Mouse (Mus musculus): ENCODE measurements at regions not wholly inside any gene's neighbourhood (a gene's known extent, or its start where the extent isn't known, plus 50 kb on each side); places are given as distances from the start of the nearest gene placed in this dataset.
"Not testable (repeated sequence)": the region's sequence is repeated elsewhere in the genome, so short reads cannot be mapped to it uniquely, and the experiment has no call there.

- peak; percentile 63; the same call in 1 of the 2 replicates for ATAC-seq (ENCODE audit: insufficient read depth)
- Histone ChIP-seq H3K27me3 (ENCODE audit: insufficient read depth, low read length) (no peaks in the 10 kb centered on the region), H3K27ac (ENCODE audit: low read depth) (no peak overlapping the region), H3K4me1 (ENCODE audit: insufficient read depth) (no peaks in the 10 kb centered on the region), H3K9ac (no peak overlapping the region), H3K9me3 (ENCODE audit: low read depth, low read length) (no peaks in the 10 kb centered on the region), H3K4me2 (no peak overlapping the region), H3K36me3 (ENCODE audit: insufficient read depth) (no peaks in the 10 kb centered on the region), H3K4me3 (ENCODE audit: low read depth, low read length) (no peak overlapping the region)
- 34% methylated on average over 2 of the region's 2 CpGs for WGBS
- no peak for TF ChIP-seq CTCF (IDR thresholded peaks at IDR 0.05; ENCODE audit: low read depth)
- DNase-seq = peak; percentile 76
Observed at GRCm38 (mm10) chr15:43624431-43624965, 3490.3 kb downstream of the 9330182O14Rik start.

DNA sequence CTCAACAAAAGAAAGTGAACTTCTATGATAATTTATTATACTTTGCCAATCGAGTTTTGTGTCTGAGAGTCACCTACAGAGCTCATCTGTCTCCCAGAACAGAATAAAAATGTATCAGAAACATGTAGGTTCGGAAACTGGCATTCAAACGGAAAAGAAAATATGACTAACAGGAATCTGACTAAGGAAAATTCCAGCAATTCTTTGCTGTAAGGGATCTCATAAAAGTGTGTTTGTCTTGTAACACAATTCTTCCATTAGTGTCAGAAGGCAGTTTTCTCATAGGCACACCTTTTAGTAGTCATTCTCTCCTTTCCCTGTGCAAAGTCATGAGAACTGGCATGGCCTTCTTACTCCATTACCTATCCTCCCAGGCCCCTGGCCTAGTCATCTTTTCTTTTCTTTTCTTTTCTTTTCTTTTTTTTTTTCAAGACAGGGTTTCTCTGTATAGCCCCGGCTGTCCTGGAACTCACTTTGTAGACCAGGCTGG, 3490.9 kb downstream of the 9330182O14Rik start:
- Histone ChIP-seq H3K36me3 (ENCODE audit: insufficient read depth) (no peaks in the 10 kb centered on the region), H3K4me2 (no peak overlapping the region), H3K9ac (no peak overlapping the region), H3K9me3 (ENCODE audit: low read depth, low read length) (no peaks in the 10 kb centered on the region), H3K27me3 (ENCODE audit: insufficient read depth, low read length) (no peaks in the 10 kb centered on the region), H3K4me3 (ENCODE audit: low read depth, low read length) (no peak overlapping the region), H3K4me1 (ENCODE audit: insufficient read depth) (no peaks in the 10 kb centered on the region), H3K27ac (ENCODE audit: low read depth) (no peak overlapping the region)
- DNase-seq (no peak), ATAC-seq (ENCODE audit: insufficient read depth) (no peak)
- WGBS = 64% methylated on average over 4 of the region's 4 CpGs
- no peak for TF ChIP-seq CTCF (IDR thresholded peaks at IDR 0.05; ENCODE audit: low read depth)

GRCm38 (mm10) chr15:43650818-43651500, 3516.8 kb downstream of the 9330182O14Rik start:
- H3K9me3 ChIP-seq (ENCODE audit: low read depth, low read length) = no peaks in the 10 kb centered on the region
- ATAC-seq (ENCODE audit: insufficient read depth) (no peak), DNase-seq (no peak)
- H3K9ac ChIP-seq = no peak overlapping the region
- TF ChIP-seq CTCF (IDR thresholded peaks at IDR 0.05; ENCODE audit: low read depth) = no peak
- H3K4me3 ChIP-seq (ENCODE audit: low read depth, low read length) = no peak overlapping the region
- no peaks in the 10 kb centered on the region for H3K4me1 ChIP-seq (ENCODE audit: insufficient read depth)
- no peak overlapping the region for H3K27ac ChIP-seq (ENCODE audit: low read depth)
- H3K27me3 ChIP-seq (ENCODE audit: insufficient read depth, low read length) = no peaks in the 10 kb centered on the region
- 77% methylated on average over 2 of the region's 2 CpGs for WGBS
- no peak overlapping the region for H3K4me2 ChIP-seq
- H3K36me3 ChIP-seq (ENCODE audit: insufficient read depth) = no peaks in the 10 kb centered on the region

- H3K9ac ChIP-seq = no peak overlapping the region
- WGBS = 21% methylated on average over 1 of the region's 1 CpGs
- no peaks in the 10 kb centered on the region for H3K27me3 ChIP-seq (ENCODE audit: insufficient read depth, low read length)
- TF ChIP-seq CTCF (IDR thresholded peaks at IDR 0.05; ENCODE audit: low read depth) = no peak
- no peak overlapping the region for H3K27ac ChIP-seq (ENCODE audit: low read depth)
- H3K4me3 ChIP-seq (ENCODE audit: low read depth, low read length) = no peak overlapping the region
- peak; percentile 79; the same call in 1 of the 2 replicates for ATAC-seq (ENCODE audit: insufficient read depth)
- DNase-seq = peak; percentile 82
- no peak overlapping the region for H3K4me2 ChIP-seq
- H3K4me1 ChIP-seq (ENCODE audit: insufficient read depth) = no peaks in the 10 kb centered on the region
- no peaks in the 10 kb centered on the region for H3K36me3 ChIP-seq (ENCODE audit: insufficient read depth)
- no peaks in the 10 kb centered on the region for H3K9me3 ChIP-seq (ENCODE audit: low read depth, low read length)
Observed at GRCm38 (mm10) chr15:43663648-43664047, 3529.5 kb downstream of the 9330182O14Rik start.

- TF ChIP-seq CTCF (IDR thresholded peaks at IDR 0.05; ENCODE audit: low read depth) = no peak
- H3K4me3 ChIP-seq (ENCODE audit: low read depth, low read length) = no peak overlapping the region
- ATAC-seq (ENCODE audit: insufficient read depth) = no peak
- H3K9me3 ChIP-seq (ENCODE audit: low read depth, low read length) = no peaks in the 10 kb centered on the region
- no peak overlapping the region for H3K27ac ChIP-seq (ENCODE audit: low read depth)
- DNase-seq = no peak
- no peaks in the 10 kb centered on the region for H3K4me1 ChIP-seq (ENCODE audit: insufficient read depth)
- 36% methylated on average over 1 of the region's 1 CpGs for WGBS
- H3K9ac ChIP-seq = no peak overlapping the region
- H3K27me3 ChIP-seq (ENCODE audit: insufficient read depth, low read length) = no peaks in the 10 kb centered on the region
- no peaks in the 10 kb centered on the region for H3K36me3 ChIP-seq (ENCODE audit: insufficient read depth)
- H3K4me2 ChIP-seq = no peak overlapping the region
Observed at GRCm38 (mm10) chr15:43678844-43679243, 3544.7 kb downstream of the 9330182O14Rik start.

DNA sequence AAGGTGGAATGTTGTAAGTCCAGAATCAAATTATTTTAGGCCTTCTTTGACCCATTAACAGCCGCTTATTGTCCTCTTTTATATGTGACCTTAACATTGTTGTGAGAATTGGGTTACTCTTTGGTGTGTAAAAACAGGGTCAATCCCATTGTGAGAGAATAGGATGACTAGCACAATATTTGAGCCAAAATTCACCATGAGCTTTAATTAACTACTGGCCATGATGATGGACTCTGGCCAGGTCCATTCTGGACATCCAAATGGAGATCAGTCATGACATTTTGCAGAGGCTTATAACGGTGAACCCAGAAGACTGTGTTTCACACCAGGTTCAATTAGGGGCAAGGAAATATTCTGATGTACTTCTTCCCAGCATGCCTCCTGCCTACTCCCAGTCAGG, 3548.0 kb downstream of the 9330182O14Rik start:
- ATAC-seq (ENCODE audit: insufficient read depth) = no peak
- no peaks in the 10 kb centered on the region for H3K36me3 ChIP-seq (ENCODE audit: insufficient read depth)
- no peaks in the 10 kb centered on the region for H3K9me3 ChIP-seq (ENCODE audit: low read depth, low read length)
- WGBS = 92% methylated on average over 2 of the region's 2 CpGs
- no peaks in the 10 kb centered on the region for H3K27me3 ChIP-seq (ENCODE audit: insufficient read depth, low read length)
- H3K4me3 ChIP-seq (ENCODE audit: low read depth, low read length) = no peak overlapping the region
- no peak overlapping the region for H3K9ac ChIP-seq
- no peak overlapping the region for H3K27ac ChIP-seq (ENCODE audit: low read depth)
- no peak for DNase-seq
- no peak for TF ChIP-seq CTCF (IDR thresholded peaks at IDR 0.05; ENCODE audit: low read depth)
- no peaks in the 10 kb centered on the region for H3K4me1 ChIP-seq (ENCODE audit: insufficient read depth)
- no peak overlapping the region for H3K4me2 ChIP-seq

- not testable (repeated sequence) for ATAC-seq (ENCODE audit: insufficient read depth); H3K36me3 ChIP-seq (ENCODE audit: insufficient read depth); H3K9ac ChIP-seq; H3K9me3 ChIP-seq (ENCODE audit: low read depth, low read length); H3K4me2 ChIP-seq; DNase-seq; H3K27ac ChIP-seq (ENCODE audit: low read depth); H3K27me3 ChIP-seq (ENCODE audit: insufficient read depth, low read length); H3K4me3 ChIP-seq (ENCODE audit: low read depth, low read length); H3K4me1 ChIP-seq (ENCODE audit: insufficient read depth)
Observed at GRCm38 (mm10) chr15:43691998-43692397, 3557.8 kb downstream of the 9330182O14Rik start.
